Mouse (Mus musculus) cerebellum, adult 2 months (tissue): ENCODE data around the gene Olfr1048. TPM values are rescaled to one million over a fixed set of nuclear protein-coding genes. Genes with fewer than 3 reads are reported as not detected.
"Not testable (repeated sequence)": the region's sequence is repeated elsewhere in the genome, so short reads cannot be mapped to it uniquely, and the experiment has no call there.

Experiments
- DNase-seq, 2 experiments: peaks; one replicate each; pipeline ENCODE4 v3.0.0; 2021
- H3K27ac ChIP-seq: fragments of 200-500 bp; 2 replicates; pipeline ENCODE4 v1.5.1; 2012; ENCODE audit warnings: low read length, control low read depth, inconsistent platforms; ENCODE audit not compliant: insufficient read depth
- H3K27me3 ChIP-seq: fragments of 200-500 bp; 2 replicates; pipeline ENCODE4 v1.6.1; 2012; ENCODE audit warnings: inconsistent platforms, mild to moderate bottlenecking, low read length, moderate library complexity; ENCODE audit not compliant: control insufficient read depth, insufficient read depth
- H3K4me1 ChIP-seq: fragments of 200-500 bp; 2 replicates; pipeline ENCODE4 v1.6.1; 2011; ENCODE audit warnings: low read length; ENCODE audit not compliant: control insufficient read depth, insufficient read depth
- H3K4me3 ChIP-seq: fragments of 200-500 bp; replicated peaks from 2 replicates; pipeline ENCODE3; 2011; ENCODE audit warnings: mild to moderate bottlenecking, low read depth, low read length, control low read depth; ENCODE audit not compliant: insufficient read depth
- CTCF ChIP-seq: fragments of 200-500 bp; IDR thresholded peaks from 2 replicates; pipeline ENCODE4 v1.5.1; 2011; ENCODE audit warnings: low read depth, mild to moderate bottlenecking, control low read depth, low read length, moderate library complexity, borderline replicate concordance; ENCODE audit not compliant: insufficient read depth
- POLR2A ChIP-seq: fragments of 200-500 bp; IDR thresholded peaks from 2 replicates; pipeline ENCODE4 v1.6.1; 2011; ENCODE audit warnings: low read length, control low read depth, borderline replicate concordance; ENCODE audit not compliant: insufficient read depth
- WGBS: fragments of 180-500 bp; shearing (Covaris S2); methylation state at CpG from one replicate; pipeline ENCODE4 v1.1.7; 2018; 5-methylcytosine and 5-hydroxymethylcytosine counted together
- polyA plus RNA-seq: library from polyadenylated mRNA; depleted of rRNA; stranded (reverse); fragments of >200 nt; gene quantifications from 2 replicates; pipeline ENCODE4 v1.2.3, GENCODE M21; 2012; rRNA removed

The Olfr1048 gene
- not detected in 2 replicates for polyA plus RNA-seq

DNA sequence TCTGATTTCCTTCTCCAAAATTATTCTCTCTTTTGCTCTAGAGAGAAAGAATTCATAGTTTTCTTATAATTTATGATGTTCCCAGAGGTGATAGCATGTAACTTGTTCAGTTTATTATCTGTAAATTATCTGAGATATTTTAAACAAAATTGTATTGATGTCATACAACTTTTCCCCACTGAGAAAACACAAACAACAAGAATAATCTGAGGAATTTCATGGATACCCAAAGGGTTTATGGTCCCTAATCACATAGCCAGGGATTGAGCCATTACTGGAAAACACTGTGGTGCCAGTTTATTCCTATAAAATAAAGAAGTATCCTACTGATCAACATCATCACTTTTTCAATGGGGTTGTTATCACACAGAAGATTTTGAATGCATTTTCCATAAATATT lies at the start of gene Olfr1048:
Gene Olfr1048, minus strand, starts transcription at position 101 of the 400 bp plus-strand sequence.
- H3K4me3 ChIP-seq: no peak within 1 kb of the TSS
- TF ChIP-seq CTCF (no peak), POLR2A (no peak)

DNA sequence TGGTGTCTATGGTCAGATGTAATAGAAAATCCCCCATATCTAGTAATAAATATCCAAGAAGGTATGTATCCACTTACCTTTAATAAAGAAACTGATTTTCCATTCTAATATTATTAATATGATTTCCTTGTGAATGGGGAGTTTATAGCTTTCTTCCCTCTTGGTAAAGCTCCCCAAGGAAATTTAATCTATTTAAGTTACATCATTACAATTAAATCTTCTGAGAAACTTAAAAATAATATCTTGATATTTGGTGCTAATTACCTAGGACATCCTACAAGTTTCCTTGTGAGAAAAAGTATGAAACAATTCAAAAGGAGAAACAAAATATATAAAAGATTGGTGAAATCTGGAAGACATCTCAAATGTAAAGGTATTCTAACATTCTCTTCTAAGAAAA lies 38.9 kb upstream of the Olfr1048 start, which contains the start of gene Olfr1051:
Gene Olfr1051, minus strand, starts transcription at position 101 of the 400 bp plus-strand sequence.
- not testable (repeated sequence) for H3K4me1 ChIP-seq, H3K4me3 ChIP-seq, H3K27ac ChIP-seq, DNase-seq, H3K27me3 ChIP-seq

More for the DNA sequence above, at the start of gene Olfr1048:
- no peak for DNase-seq
- no peaks in the 10 kb centered on the region for H3K4me1 ChIP-seq
- H3K27ac ChIP-seq: no peak within 1 kb of the TSS
- no peaks in the 10 kb centered on the region for H3K27me3 ChIP-seq

DNA sequence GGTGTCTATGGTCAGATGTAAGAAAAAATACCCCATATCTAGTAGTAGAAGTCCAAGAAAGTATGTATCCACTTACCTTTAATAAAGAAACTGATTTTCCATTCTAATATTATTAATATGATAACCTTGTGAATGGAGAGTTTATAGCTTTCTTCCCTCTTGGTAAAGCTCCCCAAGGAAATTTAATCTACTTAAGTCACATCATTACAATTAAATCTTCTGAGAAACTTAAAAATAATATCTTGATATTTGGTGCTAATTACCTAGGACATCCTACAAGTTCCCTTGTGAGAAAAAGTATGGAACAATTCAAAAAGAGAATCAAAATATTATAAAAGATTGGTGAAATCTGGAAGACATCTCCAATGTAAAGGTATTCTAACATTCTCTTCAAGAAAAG lies 18.1 kb upstream of the Olfr1048 start, which contains the start of gene Olfr1049:
Gene Olfr1049, minus strand, starts transcription at position 101 of the 400 bp plus-strand sequence.
- DNase-seq: not testable (repeated sequence)

DNA sequence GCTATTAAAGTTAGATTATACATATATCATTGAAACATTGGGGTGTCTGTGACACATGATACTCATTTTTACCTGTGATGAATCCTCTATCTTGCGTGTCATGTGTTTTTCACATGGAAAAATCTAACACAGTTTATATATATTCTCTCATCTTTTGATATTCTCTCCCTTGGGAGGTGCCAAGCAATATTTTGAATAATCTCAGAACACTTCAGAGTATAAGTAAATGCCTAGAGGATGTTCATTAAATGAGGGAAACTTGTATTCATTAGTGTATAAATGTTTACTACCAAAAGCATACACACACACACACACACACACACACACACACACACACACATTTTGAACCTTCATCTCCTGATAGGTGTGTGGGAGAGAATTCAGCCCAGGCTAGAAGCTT lies 8.8 kb downstream of the Olfr1048 start, which contains the start of gene Olfr1047:
Gene Olfr1047, minus strand, starts transcription at position 101 of the 400 bp plus-strand sequence.
- Histone ChIP-seq H3K27me3 (no peaks in the 10 kb centered on the region), H3K27ac (no peak within 1 kb of the TSS), H3K4me1 (no peaks in the 10 kb centered on the region), H3K4me3 (no peak within 1 kb of the TSS)
- WGBS: 90% methylated on average over 1 of the region's 1 CpGs
- no peak for TF ChIP-seq POLR2A
- no peak for TF ChIP-seq CTCF
- DNase-seq: no peak

More for the DNA sequence above, 18.1 kb upstream of the Olfr1048 start, which contains the start of gene Olfr1049:
- H3K27me3 ChIP-seq, H3K27ac ChIP-seq, H3K4me1 ChIP-seq, H3K4me3 ChIP-seq: not testable (repeated sequence)

DNA sequence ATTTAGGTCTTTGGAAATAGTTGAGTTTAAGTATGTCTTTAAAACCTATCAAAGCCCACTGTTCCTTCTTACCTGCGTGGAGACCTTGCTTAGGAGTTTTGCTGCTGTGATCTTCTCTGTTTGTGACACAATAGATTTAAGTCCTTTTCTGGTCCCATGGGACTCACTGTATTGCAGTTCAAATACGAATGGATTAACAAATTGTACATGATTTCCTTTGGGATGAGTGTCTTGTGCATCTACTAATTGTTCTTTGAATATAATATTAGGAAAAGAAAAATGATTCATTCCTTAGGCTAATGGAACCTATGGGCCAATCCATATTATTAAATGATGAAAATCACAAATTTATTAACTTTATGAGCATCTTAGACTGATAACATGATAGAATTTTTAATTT lies 20.9 kb downstream of the Olfr1048 start, which contains the start of gene Olfr1046:
Gene Olfr1046, minus strand, starts transcription at position 101 of the 400 bp plus-strand sequence.
- Histone ChIP-seq H3K4me3 (no peak within 1 kb of the TSS), H3K27ac (no peak within 1 kb of the TSS), H3K4me1 (no peaks in the 10 kb centered on the region), H3K27me3 (no peaks in the 10 kb centered on the region)
- 68% methylated on average over 2 of the region's 2 CpGs for WGBS
- TF ChIP-seq POLR2A: no peak
- no peak for TF ChIP-seq CTCF
- no peak for DNase-seq

DNA sequence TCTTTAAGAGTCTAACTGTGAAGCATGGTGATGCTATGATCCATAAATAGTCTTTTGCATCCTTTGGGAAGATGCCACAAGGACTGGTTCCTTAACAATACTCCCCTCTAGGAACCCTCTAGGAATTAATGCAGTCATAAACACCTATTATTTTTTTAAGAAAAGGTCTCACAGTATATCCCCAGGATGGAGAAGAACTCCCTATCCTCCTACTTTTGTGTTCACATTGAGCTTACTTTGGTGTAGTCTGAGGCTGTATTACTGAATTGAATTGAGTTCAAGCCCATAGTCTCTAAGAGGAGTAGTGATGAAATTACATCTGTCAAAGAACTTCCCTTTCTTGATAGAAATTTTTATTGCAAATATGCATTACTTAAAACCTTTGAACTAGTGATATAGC lies 37.2 kb downstream of the Olfr1048 start, which contains the start of gene Olfr1045:
Gene Olfr1045, minus strand, starts transcription at position 101 of the 400 bp plus-strand sequence.
- TF ChIP-seq POLR2A (no peak), CTCF (no peak)
- no peak for DNase-seq
- Histone ChIP-seq H3K4me1 (no peaks in the 10 kb centered on the region), H3K27me3 (no peaks in the 10 kb centered on the region), H3K4me3 (no peak within 1 kb of the TSS), H3K27ac (no peak within 1 kb of the TSS)

DNA sequence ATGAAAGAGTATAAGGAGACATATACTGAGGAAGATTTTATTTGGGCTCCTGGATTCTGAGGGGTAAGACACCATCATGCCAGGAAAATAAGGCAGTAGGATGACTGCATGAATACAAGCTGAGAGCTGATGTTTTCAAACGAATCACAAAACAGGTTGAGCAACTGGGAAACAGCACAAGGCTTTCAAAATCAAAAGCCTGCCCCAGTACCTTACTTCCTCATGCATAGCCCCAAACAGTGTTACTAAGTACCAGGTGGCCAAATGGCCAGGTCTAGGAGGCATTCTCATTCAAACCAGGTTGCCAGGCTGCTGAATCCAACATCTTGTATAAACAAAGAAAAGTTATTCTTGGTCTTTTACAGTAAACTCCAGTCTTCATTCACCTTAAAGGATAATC lies 44.2 kb downstream of the Olfr1048 start:
- no peak overlapping the region for H3K4me3 ChIP-seq
- no peaks in the 10 kb centered on the region for H3K27me3 ChIP-seq
- 45% methylated on average over 1 of the region's 1 CpGs for WGBS
- no peaks in the 10 kb centered on the region for H3K4me1 ChIP-seq
- no peak for DNase-seq
- no peak overlapping the region for H3K27ac ChIP-seq
- no peak for TF ChIP-seq POLR2A
- no peak for TF ChIP-seq CTCF

DNA sequence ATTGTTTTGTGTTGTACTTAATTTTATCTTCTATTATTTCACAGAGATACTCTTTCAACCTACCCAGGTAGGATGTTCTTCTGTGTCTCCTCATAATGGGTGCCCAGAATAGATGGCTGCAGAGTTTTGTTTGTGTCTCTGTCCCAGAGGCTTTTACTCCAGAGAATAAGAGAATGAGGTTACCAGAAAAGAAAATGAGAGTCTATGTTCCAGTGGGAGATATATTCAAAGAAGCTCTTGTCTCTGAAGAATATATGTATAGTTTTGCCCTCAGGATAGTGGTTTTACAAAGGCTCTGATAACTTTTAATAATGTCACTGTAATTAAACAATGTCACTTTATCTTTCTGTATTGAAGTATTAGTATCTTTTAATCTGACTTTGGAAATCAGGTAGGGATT lies 54.5 kb downstream of the Olfr1048 start, which contains the start of gene Olfr52:
Gene Olfr52, minus strand, starts transcription at position 101 of the 400 bp plus-strand sequence.
- H3K4me3 ChIP-seq: no peak within 1 kb of the TSS
- no peaks in the 10 kb centered on the region for H3K27me3 ChIP-seq
- no peak within 1 kb of the TSS for H3K27ac ChIP-seq
- no peaks in the 10 kb centered on the region for H3K4me1 ChIP-seq
- DNase-seq: no peak
- TF ChIP-seq CTCF (no peak), POLR2A (no peak)

Other genes starting within 250 kb of the Olfr1048 start
- not detected in 2 replicates for gene Olfr1031, start 250.0 kb downstream of the Olfr1048 start, polyA plus RNA-seq
- gene Olfr1032, start 234.7 kb downstream of the Olfr1048 start, polyA plus RNA-seq: not detected in 2 replicates
- 0.11 and 0.21 TPM in 2 replicates for gene Olfr1033, start 219.7 kb downstream of the Olfr1048 start, polyA plus RNA-seq
- 0.02 and 0.05 TPM in 2 replicates for gene Olfr1034, start 194.4 kb downstream of the Olfr1048 start, polyA plus RNA-seq
- gene Olfr1036, start 166.3 kb downstream of the Olfr1048 start, polyA plus RNA-seq: not detected in 2 replicates
- not detected in 2 replicates for gene Olfr1037, start 152.9 kb downstream of the Olfr1048 start, polyA plus RNA-seq
- not detected in 2 replicates for gene Olfr1039, start 104.4 kb downstream of the Olfr1048 start, polyA plus RNA-seq
- gene Olfr1040, start 93.6 kb downstream of the Olfr1048 start, polyA plus RNA-seq: not detected in 2 replicates
- not detected in 2 replicates for gene Olfr1042, start 78.5 kb downstream of the Olfr1048 start, polyA plus RNA-seq
- not detected in 2 replicates for gene Olfr1043, start 72.8 kb downstream of the Olfr1048 start, polyA plus RNA-seq
- gene Olfr1044, start 62.5 kb downstream of the Olfr1048 start, polyA plus RNA-seq: not detected in 2 replicates
- not detected in 2 replicates for gene Olfr52, start 54.6 kb downstream of the Olfr1048 start, polyA plus RNA-seq
- not detected in 2 replicates for gene Olfr1045, start 37.3 kb downstream of the Olfr1048 start, polyA plus RNA-seq
- not detected in 2 replicates for gene Olfr1046, start 21.0 kb downstream of the Olfr1048 start, polyA plus RNA-seq
- not detected in 2 replicates for gene Olfr1047, start 8.9 kb downstream of the Olfr1048 start, polyA plus RNA-seq
- not detected in 2 replicates for gene Olfr1049, start 18.0 kb upstream of the Olfr1048 start, polyA plus RNA-seq
- not detected in 2 replicates for gene Olfr1051, start 38.8 kb upstream of the Olfr1048 start, polyA plus RNA-seq
- not detected in 2 replicates for gene Olfr1052, start 52.2 kb upstream of the Olfr1048 start, polyA plus RNA-seq
- gene Olfr1053, start 75.0 kb upstream of the Olfr1048 start, polyA plus RNA-seq: not detected in 2 replicates
- gene Olfr1054, start 95.1 kb upstream of the Olfr1048 start, polyA plus RNA-seq: not detected in 2 replicates
- not detected in 2 replicates for gene Olfr1055, start 110.0 kb upstream of the Olfr1048 start, polyA plus RNA-seq
- gene Olfr1056, start 122.2 kb upstream of the Olfr1048 start, polyA plus RNA-seq: not detected in 2 replicates
- gene Olfr1057, start 138.1 kb upstream of the Olfr1048 start, polyA plus RNA-seq: not detected in 2 replicates
- not detected in 2 replicates for gene Olfr1058, start 148.3 kb upstream of the Olfr1048 start, polyA plus RNA-seq
- gene Olfr1061, start 173.8 kb upstream of the Olfr1048 start, polyA plus RNA-seq: not detected in 2 replicates
- not detected in 2 replicates for gene Olfr1062, start 186.5 kb upstream of the Olfr1048 start, polyA plus RNA-seq
- gene Olfr1065, start 210.3 kb upstream of the Olfr1048 start, polyA plus RNA-seq: not detected in 2 replicates
- gene Olfr1066, start 216.0 kb upstream of the Olfr1048 start, polyA plus RNA-seq: not detected in 2 replicates
- not detected in 2 replicates for gene Olfr228, start 247.1 kb upstream of the Olfr1048 start, polyA plus RNA-seq